Mouse (Mus musculus): ENCODE results near the gene Slc25a34.

DNA sequence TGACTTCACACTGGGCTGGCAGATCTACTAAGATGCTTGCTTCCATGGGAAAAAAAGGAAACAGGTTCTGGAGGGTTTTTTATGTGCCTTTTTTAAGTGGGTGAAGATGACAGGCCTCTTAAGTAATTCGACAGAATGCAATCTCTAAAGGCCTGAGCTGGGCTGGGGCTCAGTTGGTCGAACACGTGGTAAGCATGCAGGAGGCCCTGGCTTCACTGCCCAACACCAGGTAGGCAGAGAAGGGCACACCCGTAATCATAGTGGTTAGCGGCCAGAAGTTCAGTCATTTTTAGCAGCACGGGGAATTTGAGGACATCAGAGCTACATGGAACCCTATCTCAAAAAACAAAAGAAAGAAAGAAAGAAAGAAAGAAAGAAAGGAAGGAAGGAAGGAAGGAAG is 30.9 kb upstream of the Slc25a34 start:
- TF ChIP-seq CTCF (IDR thresholded peaks at IDR 0.05; ENCODE audit: borderline replicate concordance, insufficient read depth, low read depth, low read length) (no peak), POLR2A (IDR thresholded peaks at IDR 0.05; ENCODE audit: borderline replicate concordance, insufficient read depth, low read length) (no peak)

Data from cerebellum, adult 2 months (tissue).